Mouse (Mus musculus): ENCODE results near the gene Prr29. TPM values are rescaled to one million over a fixed set of nuclear protein-coding genes. Genes with fewer than 3 reads are reported as not detected.
"Not testable (repeated sequence)": the region's sequence is repeated elsewhere in the genome, so short reads cannot be mapped to it uniquely, and the experiment has no call there.

Prr29 gene
- total RNA-seq, 2 experiments from 2014 or later, result 0.91 TPM; not detected in 1

- no peak for DNase-seq (ENCODE audit: low spot score in 2 of 2)
These were observed 11.1 kb upstream of the Prr29 start for GRCm38 (mm10) chr11:106354181-106354580.

- no peak for DNase-seq (ENCODE audit: low spot score in 2 of 2)
These were observed 9.7 kb upstream of the Prr29 start for GRCm38 (mm10) chr11:106355382-106356128.

- no peak for DNase-seq (ENCODE audit: low spot score in 2 of 2)
These were observed 5.9 kb upstream of the Prr29 start for GRCm38 (mm10) chr11:106359350-106359749.

GRCm38 (mm10) chr11:106364712-106365111 is 560 bp upstream of the Prr29 start:
- DNase-seq (ENCODE audit: low spot score in 2 of 2), result peak; percentile 20 to 31

DNA sequence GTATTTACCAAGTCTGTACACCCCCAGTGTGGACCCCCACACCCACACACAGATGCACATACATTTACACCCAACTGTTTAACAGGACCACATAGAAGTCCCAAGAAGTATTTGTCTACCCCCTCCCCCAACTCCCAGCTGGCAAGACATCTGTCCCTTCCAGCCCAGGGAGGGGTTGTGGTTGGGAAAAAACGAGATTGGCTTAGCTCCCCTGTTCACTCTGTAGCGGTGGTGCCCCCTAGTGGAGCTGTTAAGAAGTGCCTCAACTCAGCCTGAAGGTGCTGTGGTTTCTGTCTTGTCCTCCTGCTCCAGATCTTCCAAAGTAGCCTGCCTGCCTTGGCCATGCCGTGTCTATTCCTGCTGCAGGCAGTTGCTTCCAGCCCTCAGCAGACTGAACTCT is 1.0 kb downstream of the Prr29 start:
- peak; percentile 90 to 93 for DNase-seq (ENCODE audit: low spot score in 2 of 2)

DNA sequence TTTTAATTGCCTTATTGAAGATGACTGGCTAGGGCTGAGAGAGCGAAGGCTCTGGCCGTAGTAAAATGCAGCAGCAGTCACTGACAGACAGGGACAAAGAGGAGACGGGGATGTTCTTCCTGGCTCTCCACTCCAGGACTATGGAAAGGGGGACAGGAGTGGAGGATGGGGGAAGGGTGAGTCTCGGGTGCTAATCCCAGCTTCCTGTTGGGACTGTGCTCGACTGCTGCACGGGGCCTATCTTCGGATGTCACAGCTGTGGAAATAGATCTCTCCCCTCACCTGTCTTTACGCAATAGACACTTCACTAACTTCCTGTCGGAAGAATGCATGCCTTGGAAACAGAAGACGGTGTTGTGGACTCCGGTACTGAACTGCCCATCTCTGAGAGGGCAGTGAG is 8.7 kb downstream of the Prr29 start:
- DNase-seq (ENCODE audit: low spot score in 2 of 2), result no peak

- no peak for DNase-seq (ENCODE audit: low spot score in 2 of 2)
These were observed 9.3 kb downstream of the Prr29 start for GRCm38 (mm10) chr11:106374559-106374958.

GRCm38 (mm10) chr11:106374979-106375378 is 9.7 kb downstream of the Prr29 start:
- DNase-seq (ENCODE audit: low spot score in 2 of 2), result no peak

GRCm38 (mm10) chr11:106381011-106381410 is 15.7 kb downstream of the Prr29 start:
- no peak for DNase-seq (ENCODE audit: low spot score in 2 of 2)

DNA sequence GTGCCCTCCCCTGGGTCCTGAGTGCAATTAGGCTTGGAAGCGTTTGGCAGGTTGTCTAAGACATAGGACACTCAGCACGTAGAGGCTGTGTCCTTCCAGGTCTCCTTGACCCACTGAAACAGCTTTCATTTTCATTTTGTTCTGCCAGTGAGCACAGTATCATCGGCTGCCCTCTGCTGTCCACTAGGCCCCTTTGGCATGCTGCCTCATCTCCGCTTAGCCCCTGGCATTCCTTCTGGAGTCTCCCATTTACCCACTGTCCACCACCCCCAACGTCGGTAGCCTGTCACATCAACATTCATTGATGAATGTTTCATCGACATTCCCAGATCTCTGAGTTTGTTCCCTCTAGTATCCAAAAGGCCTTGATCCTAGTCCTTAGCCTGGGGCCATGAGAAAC is 16.6 kb downstream of the Prr29 start:
- no peak for DNase-seq (ENCODE audit: low spot score in 2 of 2)

DNA sequence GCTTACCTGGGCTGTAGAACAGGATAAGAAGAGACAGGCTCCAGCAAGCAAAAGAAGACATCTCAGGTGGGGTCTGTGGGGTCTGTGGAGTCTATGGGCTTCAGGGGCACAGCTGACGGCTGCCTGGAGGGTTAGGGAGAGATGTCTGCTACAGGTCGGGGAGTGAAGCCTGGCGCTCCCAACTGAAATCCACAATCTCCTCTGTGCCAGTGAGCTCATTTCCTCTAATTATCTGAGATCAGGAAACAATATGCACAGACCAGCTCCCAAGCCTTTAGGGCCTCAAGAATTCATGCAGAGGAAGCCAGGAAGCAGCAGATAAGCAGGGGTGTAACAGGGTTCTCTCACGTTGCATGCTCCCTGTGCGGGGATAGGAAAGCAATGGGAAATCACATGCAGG is 17.2 kb downstream of the Prr29 start:
- no peak for DNase-seq (ENCODE audit: low spot score in 2 of 2)

DNA sequence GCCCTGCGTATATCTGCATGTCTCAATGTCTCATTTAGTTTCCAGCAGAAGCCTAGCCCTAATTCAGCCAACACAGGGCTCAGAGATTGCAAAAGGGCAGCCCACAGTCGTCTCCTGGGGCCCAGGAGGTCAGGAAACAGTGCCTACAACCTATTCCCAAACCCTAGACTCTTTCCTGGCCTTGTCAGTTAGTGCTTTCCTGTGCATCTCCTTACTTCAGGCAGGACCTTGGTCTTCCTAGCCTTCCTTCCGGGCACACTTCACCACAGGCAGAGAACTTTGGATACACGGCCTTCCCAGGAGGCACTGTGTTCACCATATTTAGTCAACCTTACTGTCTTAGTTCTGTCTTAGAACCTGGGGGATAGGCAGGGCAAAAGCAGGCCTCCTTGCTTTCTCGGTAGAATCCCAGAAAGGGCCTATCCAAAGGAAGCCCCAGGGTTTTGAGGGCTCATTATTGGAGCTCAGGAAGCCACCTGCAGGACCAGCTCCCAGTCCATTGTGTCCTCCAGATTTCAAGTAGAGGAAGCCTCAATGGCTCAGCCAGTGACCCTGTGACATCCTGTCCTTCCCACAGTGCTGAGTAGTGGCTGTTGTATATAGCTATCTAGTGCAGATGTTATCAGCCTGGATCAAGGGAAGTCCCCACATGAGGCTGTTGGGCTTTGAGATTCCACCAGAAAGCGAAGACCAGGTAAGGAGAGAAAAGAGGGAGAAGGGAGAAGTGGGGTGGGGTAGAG is 17.9 kb downstream of the Prr29 start:
- no peak for DNase-seq (ENCODE audit: low spot score in 2 of 2)

GRCm38 (mm10) chr11:106386409-106386808 is 21.1 kb downstream of the Prr29 start:
- DNase-seq (ENCODE audit: low spot score in 2 of 2), result no peak

- DNase-seq (ENCODE audit: low spot score in 2 of 2), result no peak
These were observed 21.7 kb downstream of the Prr29 start for GRCm38 (mm10) chr11:106387020-106387419.

DNA sequence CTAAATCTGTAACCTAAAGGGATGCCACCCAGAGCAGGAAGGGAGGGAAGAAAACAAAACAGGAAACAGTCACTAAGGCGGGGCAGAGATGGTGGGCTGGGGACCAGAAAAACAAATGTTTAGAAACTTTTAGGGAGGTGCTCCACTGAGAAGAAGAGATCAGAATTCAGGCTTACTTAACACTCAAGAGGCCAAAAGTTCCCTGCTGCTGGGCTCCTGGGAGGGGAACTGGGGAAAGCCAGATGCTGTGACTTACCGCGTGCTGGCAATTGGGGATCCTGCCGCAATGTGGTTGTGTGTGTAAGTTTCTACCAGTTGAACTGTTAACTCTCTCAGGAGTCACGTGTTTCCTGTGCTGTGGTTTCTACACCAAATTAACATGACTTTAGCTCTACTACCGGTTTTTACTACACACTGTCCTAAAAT is 22.5 kb downstream of the Prr29 start, which contains the start of gene Icam2:
TSS of gene Icam2 (minus strand) at position 285 of the 426 bp plus-strand sequence.
- DNase-seq (ENCODE audit: low spot score in 2 of 2), result no peak

- no peak for DNase-seq (ENCODE audit: low spot score in 2 of 2)
These were observed 24.3 kb downstream of the Prr29 start for GRCm38 (mm10) chr11:106389611-106390010.

DNA sequence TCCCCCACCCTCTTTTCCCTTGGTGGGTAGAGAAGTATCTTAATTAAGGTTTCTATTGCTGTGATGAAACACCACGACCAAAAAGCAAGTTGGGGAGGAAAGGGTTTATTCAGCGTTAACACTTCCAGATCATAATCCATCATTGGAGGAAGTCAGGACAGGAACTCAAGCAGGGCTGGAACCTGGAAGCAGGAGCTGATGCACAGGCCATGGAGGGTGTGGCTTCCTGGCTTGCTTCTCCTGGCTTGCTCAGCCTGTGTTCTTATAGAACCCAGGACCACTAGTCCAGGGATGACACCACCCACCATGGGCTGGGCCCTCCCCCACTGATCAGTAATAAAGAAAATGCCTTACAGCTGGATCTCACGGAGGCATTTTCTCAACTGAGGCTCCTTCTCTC is 25.5 kb downstream of the Prr29 start:
- DNase-seq (ENCODE audit: low spot score in 2 of 2), result no peak

GRCm38 (mm10) chr11:106391546-106392188 is 26.4 kb downstream of the Prr29 start:
- peak; percentile 67 to 77 for DNase-seq (ENCODE audit: low spot score in 2 of 2)

DNA sequence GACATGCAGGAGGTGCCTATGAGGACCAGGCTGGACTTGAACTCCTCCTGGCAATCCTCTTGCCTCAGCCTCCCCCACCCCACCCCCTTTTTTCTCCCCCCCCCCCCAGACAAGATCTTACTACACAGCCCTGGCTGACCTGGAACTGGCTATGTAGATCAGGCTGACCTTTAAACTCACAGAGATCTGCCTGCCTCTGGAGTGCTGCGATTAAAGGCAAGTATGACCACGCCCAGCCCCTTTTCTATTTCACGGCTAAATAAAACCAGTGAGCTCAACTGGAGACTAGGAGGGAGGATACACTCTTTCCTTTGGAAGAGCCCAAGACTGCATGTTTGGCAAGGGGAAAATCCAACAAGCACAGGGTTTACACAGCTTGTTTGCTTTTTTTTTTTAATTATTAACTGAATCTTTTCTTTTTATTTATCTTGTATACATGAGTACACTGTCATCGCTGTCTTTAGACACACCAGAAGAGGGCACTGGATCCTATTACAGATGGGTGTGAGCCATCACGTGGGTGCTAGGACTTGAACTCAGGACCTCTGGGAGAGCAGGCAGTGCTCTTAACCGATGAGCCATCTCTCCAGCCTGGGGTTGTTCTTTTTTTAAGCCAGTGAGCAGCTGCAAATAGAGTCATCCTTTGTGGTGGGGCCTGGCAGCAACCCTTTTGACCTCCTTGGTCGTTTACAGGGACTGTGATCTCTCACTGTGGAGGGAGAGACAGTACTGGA is 27.5 kb downstream of the Prr29 start:
- DNase-seq (ENCODE audit: low spot score in 2 of 2), result no peak

GRCm38 (mm10) chr11:106393331-106393616 is 28.0 kb downstream of the Prr29 start:
- no peak for DNase-seq (ENCODE audit: low spot score in 2 of 2)

GRCm38 (mm10) chr11:106394055-106394454 is 28.8 kb downstream of the Prr29 start:
- DNase-seq (ENCODE audit: low spot score in 2 of 2), result not testable (repeated sequence)

DNA sequence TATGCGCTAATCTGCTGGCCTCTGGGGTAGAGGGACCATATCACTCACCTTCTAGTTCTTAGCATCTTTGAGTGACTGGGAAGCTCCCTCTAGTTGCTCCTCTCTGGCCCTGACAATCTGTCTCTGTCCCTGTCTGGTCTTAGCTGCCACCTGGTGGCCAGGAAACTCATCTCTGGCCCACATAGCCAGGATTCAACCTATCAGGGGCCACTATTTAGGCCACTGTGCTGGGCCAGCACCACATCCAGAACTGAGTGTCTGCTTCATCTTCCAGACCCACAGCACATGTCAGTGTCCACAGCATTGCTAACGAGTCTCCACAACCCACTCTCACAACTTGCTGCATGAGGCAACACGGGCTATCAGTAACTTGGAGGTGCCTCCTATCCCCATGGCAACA is 32.4 kb downstream of the Prr29 start:
- DNase-seq (ENCODE audit: low spot score in 2 of 2), result no peak
